Mouse (Mus musculus): ENCODE results near the gene 4930453N24Rik. TPM values are rescaled to one million over a fixed set of nuclear protein-coding genes. Genes with fewer than 3 reads are reported as not detected.
A peak's percentile ranks its signal among the peaks of the same experiment; 100 is the strongest.

The 4930453N24Rik gene
- polyA plus RNA-seq, 1 experiment from 2014 or later, result 21.1 TPM

- no peaks in the 10 kb centered on the region for H3K27me3 ChIP-seq (replicated peaks)
- no peak overlapping the region for H3K4me3 ChIP-seq (replicated peaks)
- 46% methylated on average over 6 of the region's 6 CpGs for WGBS
- 0 out of 2 replicates have a peak, but pooled peaks cover 5% of the 10 kb centered on the region for H3K9me3 ChIP-seq
- H3K4me1 ChIP-seq, result no peaks in the 10 kb centered on the region
- H3K27ac ChIP-seq, result no peak overlapping the region
- 0 out of 2 replicates have a peak, but pooled peaks have one; percentile 10 for ATAC-seq (ENCODE audit: insufficient read depth, low FRiP score, low read depth)
- H3K9ac ChIP-seq, result no peak overlapping the region
- H3K36me3 ChIP-seq, result peaks cover 14% of the 10 kb centered on the region
- H3K4me2 ChIP-seq, result no peak overlapping the region
Observed at GRCm38 (mm10) chr16:64758561-64759244, 12.3 kb downstream of the 4930453N24Rik start.

GRCm38 (mm10) chr16:64757666-64758400 lies 13.1 kb downstream of the 4930453N24Rik start:
- H3K36me3 ChIP-seq, result peaks cover 5% of the 10 kb centered on the region; the same call in 1 of the 2 replicates
- H3K9me3 ChIP-seq, result no peaks in the 10 kb centered on the region
- no peak overlapping the region for H3K27ac ChIP-seq
- no peak overlapping the region for H3K4me3 ChIP-seq (replicated peaks)
- H3K4me2 ChIP-seq, result no peak overlapping the region
- no peak overlapping the region for H3K9ac ChIP-seq
- 75% methylated on average over 7 of the region's 7 CpGs for WGBS
- no peaks in the 10 kb centered on the region for H3K27me3 ChIP-seq (replicated peaks)
- ATAC-seq (ENCODE audit: insufficient read depth, low FRiP score, low read depth), result no peak
- no peaks in the 10 kb centered on the region for H3K4me1 ChIP-seq

- Histone ChIP-seq H3K4me3 (replicated peaks) (no peak overlapping the region), H3K36me3 (no peaks in the 10 kb centered on the region), H3K27ac (no peak overlapping the region), H3K4me2 (no peak overlapping the region), H3K4me1 (no peaks in the 10 kb centered on the region), H3K9me3 (no peaks in the 10 kb centered on the region), H3K9ac (no peak overlapping the region), H3K27me3 (replicated peaks) (no peaks in the 10 kb centered on the region)
- no peak for ATAC-seq (ENCODE audit: insufficient read depth, low FRiP score, low read depth)
- 69% methylated on average over 6 of the region's 6 CpGs for WGBS
Observed at GRCm38 (mm10) chr16:64756321-64756720, 14.6 kb downstream of the 4930453N24Rik start.

GRCm38 (mm10) chr16:64754743-64755139 lies 16.2 kb downstream of the 4930453N24Rik start:
- H3K4me1 ChIP-seq, result no peaks in the 10 kb centered on the region
- WGBS, result 34% methylated on average over 3 of the region's 3 CpGs

GRCm38 (mm10) chr16:64753990-64754742 lies 16.8 kb downstream of the 4930453N24Rik start:
- 56% methylated on average over 3 of the region's 3 CpGs for WGBS
- no peaks in the 10 kb centered on the region for H3K27me3 ChIP-seq (replicated peaks)
- H3K4me2 ChIP-seq, result no peak overlapping the region
- H3K4me3 ChIP-seq (replicated peaks), result no peak overlapping the region
- no peak for ATAC-seq (ENCODE audit: insufficient read depth, low FRiP score, low read depth)
- H3K27ac ChIP-seq, result no peak overlapping the region
- H3K36me3 ChIP-seq, result no peaks in the 10 kb centered on the region
- no peak overlapping the region for H3K9ac ChIP-seq
- H3K4me1 ChIP-seq, result no peaks in the 10 kb centered on the region
- no peaks in the 10 kb centered on the region for H3K9me3 ChIP-seq

More at GRCm38 (mm10) chr16:64754743-64755139, 16.2 kb downstream of the 4930453N24Rik start:
- Histone ChIP-seq H3K27me3 (replicated peaks) (no peaks in the 10 kb centered on the region), H3K27ac (no peak overlapping the region), H3K4me3 (replicated peaks) (no peak overlapping the region), H3K9ac (no peak overlapping the region), H3K36me3 (no peaks in the 10 kb centered on the region), H3K4me2 (no peak overlapping the region), H3K9me3 (no peaks in the 10 kb centered on the region)
- no peak for ATAC-seq (ENCODE audit: insufficient read depth, low FRiP score, low read depth)

GRCm38 (mm10) chr16:64748237-64748636 lies 22.7 kb downstream of the 4930453N24Rik start:
- 9% methylated on average over 10 of the region's 10 CpGs for WGBS
- Histone ChIP-seq H3K4me2 (no peak overlapping the region), H3K27me3 (replicated peaks) (no peaks in the 10 kb centered on the region), H3K36me3 (no peaks in the 10 kb centered on the region), H3K9ac (no peak overlapping the region), H3K4me1 (no peaks in the 10 kb centered on the region), H3K27ac (no peak overlapping the region), H3K4me3 (replicated peaks) (no peak overlapping the region), H3K9me3 (no peaks in the 10 kb centered on the region)
- ATAC-seq (ENCODE audit: insufficient read depth, low FRiP score, low read depth), result no peak

- no peak for ATAC-seq (ENCODE audit: insufficient read depth, low FRiP score, low read depth)
- 78% methylated on average over 4 of the region's 4 CpGs for WGBS
Observed at GRCm38 (mm10) chr16:64745089-64745488, 25.9 kb downstream of the 4930453N24Rik start.

GRCm38 (mm10) chr16:64737289-64737688 lies 33.7 kb downstream of the 4930453N24Rik start:
- Histone ChIP-seq H3K4me3 (replicated peaks) (no peak overlapping the region), H3K4me2 (no peak overlapping the region), H3K9ac (no peak overlapping the region), H3K27ac (peak overlapping the region; percentile 35; the same call in 1 of the 2 replicates), H3K36me3 (no peaks in the 10 kb centered on the region), H3K4me1 (no peaks in the 10 kb centered on the region), H3K9me3 (no peaks in the 10 kb centered on the region), H3K27me3 (replicated peaks) (no peaks in the 10 kb centered on the region)
- ATAC-seq (ENCODE audit: insufficient read depth, low FRiP score, low read depth), result peak; percentile 22; the same call in 1 of the 2 replicates
- WGBS, result 52% methylated on average over 5 of the region's 5 CpGs

More at GRCm38 (mm10) chr16:64745089-64745488, 25.9 kb downstream of the 4930453N24Rik start:
- Histone ChIP-seq H3K4me1 (no peaks in the 10 kb centered on the region), H3K9ac (no peak overlapping the region), H3K9me3 (no peaks in the 10 kb centered on the region), H3K27me3 (replicated peaks) (no peaks in the 10 kb centered on the region), H3K27ac (no peak overlapping the region), H3K36me3 (no peaks in the 10 kb centered on the region), H3K4me3 (replicated peaks) (no peak overlapping the region), H3K4me2 (no peak overlapping the region)

GRCm38 (mm10) chr16:64723273-64724057 lies 47.5 kb downstream of the 4930453N24Rik start:
- no peak overlapping the region for H3K27ac ChIP-seq
- H3K4me2 ChIP-seq, result no peak overlapping the region
- no peaks in the 10 kb centered on the region for H3K27me3 ChIP-seq (replicated peaks)
- WGBS, result 35% methylated on average over 4 of the region's 4 CpGs
- ATAC-seq (ENCODE audit: insufficient read depth, low FRiP score, low read depth), result peak; percentile 73; the same call in 1 of the 2 replicates
- H3K9ac ChIP-seq, result no peak overlapping the region
- H3K4me1 ChIP-seq, result no peaks in the 10 kb centered on the region
- H3K9me3 ChIP-seq, result no peaks in the 10 kb centered on the region
- no peaks in the 10 kb centered on the region for H3K36me3 ChIP-seq
- H3K4me3 ChIP-seq (replicated peaks), result no peak overlapping the region

- Histone ChIP-seq H3K4me2 (no peak overlapping the region), H3K4me1 (no peaks in the 10 kb centered on the region), H3K4me3 (replicated peaks) (no peak overlapping the region), H3K27ac (no peak overlapping the region), H3K27me3 (replicated peaks) (no peaks in the 10 kb centered on the region), H3K36me3 (no peaks in the 10 kb centered on the region), H3K9me3 (no peaks in the 10 kb centered on the region), H3K9ac (no peak overlapping the region)
- ATAC-seq (ENCODE audit: insufficient read depth, low FRiP score, low read depth), result no peak
- 72% methylated on average over 5 of the region's 5 CpGs for WGBS
Observed at GRCm38 (mm10) chr16:64721542-64721941, 49.4 kb downstream of the 4930453N24Rik start.

- Histone ChIP-seq H3K27ac (no peak overlapping the region), H3K9ac (no peak overlapping the region), H3K27me3 (replicated peaks) (no peaks in the 10 kb centered on the region), H3K4me2 (no peak overlapping the region), H3K4me1 (no peaks in the 10 kb centered on the region), H3K9me3 (no peaks in the 10 kb centered on the region), H3K4me3 (replicated peaks) (no peak overlapping the region), H3K36me3 (no peaks in the 10 kb centered on the region)
- WGBS, result 46% methylated on average over 7 of the region's 7 CpGs
- no peak for ATAC-seq (ENCODE audit: insufficient read depth, low FRiP score, low read depth)
Observed at GRCm38 (mm10) chr16:64719096-64719495, 51.9 kb downstream of the 4930453N24Rik start.
